Mouse (Mus musculus) ES-Bruce4 (cell line): ENCODE measurements around the gene St8sia1.

Source experiments
- CTCF ChIP-seq: IDR thresholded peaks from one replicate; pipeline ENCODE4 v1.8.1; 2011; ENCODE audit warnings: low read depth, low read length
- EP300 ChIP-seq: IDR thresholded peaks from 2 replicates; pipeline ENCODE4 v1.6.1; 2011; ENCODE audit warnings: low read depth, low read length; ENCODE audit not compliant: insufficient read depth

DNA sequence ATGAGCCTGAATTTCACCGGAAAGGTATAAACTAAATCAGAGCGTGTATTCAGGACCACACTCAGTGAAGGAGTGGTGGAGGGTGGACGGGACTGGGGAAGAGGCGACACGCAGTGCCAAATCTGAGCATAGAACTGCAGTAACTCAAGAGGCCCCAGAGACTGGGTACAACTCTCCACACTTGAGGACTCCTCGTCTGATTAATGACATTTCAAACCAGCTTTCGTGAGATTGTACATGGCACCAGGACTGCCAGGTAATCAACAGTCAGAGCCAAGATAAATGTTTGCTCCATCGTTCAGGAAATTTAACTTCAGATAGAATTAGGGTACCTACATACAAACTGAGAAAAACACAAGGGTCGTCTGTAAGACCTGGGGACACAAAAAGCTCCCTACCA lies 126.9 kb downstream of the St8sia1 start:
- no peak for TF ChIP-seq CTCF
- TF ChIP-seq EP300: no peak
